Mouse (Mus musculus) forebrain, postnatal 0 days (tissue): ENCODE results near the gene Trim67. TPM values are rescaled to one million over a fixed set of nuclear protein-coding genes. Genes with fewer than 3 reads are reported as not detected.
A peak's percentile ranks its signal among the peaks of the same experiment; 100 is the strongest.

Experiments
- ATAC-seq: fragments of 200-750 bp; cut with Nextera tagmentation; 2 replicates; pipeline ENCODE4 v1.8.0; 2017; ENCODE audit warnings: mild to moderate bottlenecking, moderate library complexity
- DNase-seq: peaks from one replicate; pipeline ENCODE4 v3.0.0-alpha.2; 2015
- H3K27ac ChIP-seq: fragments of 300-500 bp; sonication (generic); 2 replicates; pipeline ENCODE4 v1.5.1; 2014; ENCODE audit warnings: low read depth, mild to moderate bottlenecking, antibody characterized with exemption, low read length, moderate library complexity, mixed read lengths
- H3K27me3 ChIP-seq: fragments of 300-500 bp; sonication (generic); 2 replicates; pipeline ENCODE4 v1.6.1; 2014; ENCODE audit warnings: mild to moderate bottlenecking, low read length, mixed read lengths; ENCODE audit not compliant: insufficient read depth
- H3K36me3 ChIP-seq: fragments of 300-500 bp; sonication (generic); 2 replicates; pipeline ENCODE4 v1.6.1; 2014; ENCODE audit warnings: mild to moderate bottlenecking, moderate library complexity; ENCODE audit not compliant: insufficient read depth
- H3K4me1 ChIP-seq: fragments of 300-500 bp; sonication (generic); 2 replicates; pipeline ENCODE4 v1.6.1; 2014; ENCODE audit warnings: antibody characterized with exemption; ENCODE audit not compliant: insufficient read depth
- H3K4me2 ChIP-seq: fragments of 300-500 bp; sonication (generic); 2 replicates; pipeline ENCODE4 v1.6.1; 2014; ENCODE audit warnings: low read depth, mild to moderate bottlenecking, moderate library complexity
- H3K4me3 ChIP-seq: fragments of 300-500 bp; sonication (generic); 2 replicates; pipeline ENCODE4 v1.5.1; 2014; ENCODE audit warnings: low read depth, low read length, mixed read lengths
- H3K9ac ChIP-seq: fragments of 300-500 bp; sonication (generic); 2 replicates; pipeline ENCODE4 v1.6.1; 2014; ENCODE audit warnings: mild to moderate bottlenecking
- H3K9me3 ChIP-seq: fragments of 300-500 bp; sonication (generic); 2 replicates; pipeline ENCODE4 v1.6.1; 2016; ENCODE audit warnings: low read length
- CTCF ChIP-seq: sonication (generic); IDR thresholded peaks from 2 replicates; pipeline ENCODE4 v1.5.1; 2016; ENCODE audit warnings: antibody characterized with exemption, control low read depth, low read depth
- WGBS: fragments of 180-500 bp; shearing (Covaris S2); extraction: QIAGEN DNeasy Blood & Tissue Kit; methylation state at CpG from one replicate; pipeline ENCODE4 v1.1.7; 2014; 5-methylcytosine and 5-hydroxymethylcytosine counted together
- polyA plus RNA-seq: library from polyadenylated mRNA; unstranded; fragments of >200 nt; fragmentation: Nextera tagmentation; extraction: Ambion mirVana; gene quantifications from 2 replicates; pipeline ENCODE4 v1.2.1, GENCODE M21; 2015
- total RNA-seq: library from RNA; depleted of rRNA; stranded (reverse); fragments of >200 nt; gene quantifications from 2 replicates; pipeline ENCODE4 v1.2.3, GENCODE M21; 2014

Trim67 gene
- total and polyA plus RNA-seq, 2 experiments from 2014 or later, result 25.7 to 68.3 TPM

GRCm38 (mm10) chr8:124819612-124820115, 26.8 kb downstream of the Trim67 start:
- no peak for ATAC-seq
- no peaks in the 10 kb centered on the region for H3K9me3 ChIP-seq

DNA sequence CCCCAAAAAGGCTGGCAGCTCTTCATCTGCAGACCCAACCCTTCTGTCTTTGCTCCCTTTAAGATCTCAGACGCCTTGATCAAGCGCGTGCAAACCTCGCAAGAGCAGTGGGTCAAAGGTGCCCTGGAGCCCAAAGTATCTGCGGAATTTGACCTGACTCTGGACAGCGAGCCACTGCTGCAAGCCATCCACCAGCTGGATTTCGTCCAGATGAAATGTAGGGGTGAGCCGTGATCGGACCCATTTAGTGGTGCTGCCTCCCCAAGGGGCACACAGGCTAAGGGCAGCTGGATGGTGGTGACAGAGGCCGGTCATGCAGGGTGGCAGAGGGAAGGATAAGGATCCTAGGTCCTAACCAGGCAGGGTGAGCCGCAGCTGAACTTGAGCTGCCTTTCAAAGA, 27.2 kb downstream of the Trim67 start:
- no peak for ATAC-seq
- no peak for TF ChIP-seq CTCF
- peaks cover 81% of the 10 kb centered on the region for H3K36me3 ChIP-seq

More at GRCm38 (mm10) chr8:124819612-124820115, 26.8 kb downstream of the Trim67 start:
- H3K9ac ChIP-seq, result no peak overlapping the region
- H3K27me3 ChIP-seq, result no peaks in the 10 kb centered on the region
- no peak for DNase-seq
- WGBS, result 76% methylated on average over 6 of the region's 6 CpGs
- no peaks in the 10 kb centered on the region for H3K4me1 ChIP-seq
- TF ChIP-seq CTCF, result no peak
- H3K36me3 ChIP-seq, result peaks cover 81% of the 10 kb centered on the region
- H3K4me3 ChIP-seq, result no peak overlapping the region
- H3K4me2 ChIP-seq, result no peak overlapping the region
- no peak overlapping the region for H3K27ac ChIP-seq

DNA sequence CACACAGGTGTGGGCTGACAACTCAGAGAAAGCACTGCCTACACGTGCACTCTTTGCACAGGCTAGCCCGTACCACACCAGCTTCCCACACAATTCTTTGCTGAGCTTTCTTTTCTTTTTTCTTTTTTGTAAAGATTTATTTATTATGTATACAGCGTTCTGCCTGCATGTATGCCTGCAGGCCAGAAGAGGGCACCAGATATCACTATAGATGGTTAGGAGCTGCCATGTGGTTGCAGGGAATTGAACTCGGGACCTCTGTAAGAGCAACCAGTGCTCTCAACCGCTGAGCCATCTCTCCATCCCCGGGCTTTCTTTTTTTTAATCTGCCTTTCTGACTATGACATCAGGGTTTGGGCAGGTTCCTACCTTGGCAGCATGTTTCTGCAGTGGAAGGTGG, 30.6 kb downstream of the Trim67 start:
- Histone ChIP-seq H3K4me2 (no peak overlapping the region), H3K9ac (no peak overlapping the region), H3K4me3 (no peak overlapping the region), H3K27ac (no peak overlapping the region), H3K27me3 (no peaks in the 10 kb centered on the region), H3K36me3 (peaks cover 83% of the 10 kb centered on the region), H3K9me3 (no peaks in the 10 kb centered on the region), H3K4me1 (no peaks in the 10 kb centered on the region)
- peak; percentile 48 for TF ChIP-seq CTCF
- peak; percentile 17 for DNase-seq
- 80% methylated on average over 6 of the region's 6 CpGs for WGBS
- no peak for ATAC-seq

More for the DNA sequence above, 27.2 kb downstream of the Trim67 start:
- 81% methylated on average over 11 of the region's 11 CpGs for WGBS
- no peak overlapping the region for H3K27ac ChIP-seq
- H3K4me1 ChIP-seq, result no peaks in the 10 kb centered on the region
- H3K27me3 ChIP-seq, result no peaks in the 10 kb centered on the region
- no peaks in the 10 kb centered on the region for H3K9me3 ChIP-seq
- no peak overlapping the region for H3K4me3 ChIP-seq
- H3K9ac ChIP-seq, result no peak overlapping the region
- no peak for DNase-seq
- no peak overlapping the region for H3K4me2 ChIP-seq

DNA sequence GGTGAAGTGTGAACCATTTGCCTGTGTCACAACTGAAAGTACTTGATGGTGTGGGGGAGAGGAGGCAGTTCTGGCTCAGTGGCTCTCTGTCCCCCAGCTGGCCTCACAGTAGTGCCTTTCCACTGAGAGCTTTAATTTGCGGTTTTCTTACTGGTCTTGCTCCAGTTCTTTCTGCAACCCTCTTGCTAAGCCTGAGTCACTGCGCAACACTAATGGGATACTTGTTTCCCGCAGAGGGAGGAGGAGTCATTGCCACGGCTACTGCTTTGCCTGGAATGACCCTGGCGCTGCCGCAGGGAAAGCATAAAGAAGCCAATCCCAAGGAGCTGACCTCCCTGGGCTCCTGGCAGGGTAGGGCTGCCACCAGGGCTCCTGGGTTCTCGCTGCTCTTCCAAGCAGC, 33.8 kb downstream of the Trim67 start:
- no peak overlapping the region for H3K27ac ChIP-seq
- H3K36me3 ChIP-seq, result peaks cover 85% of the 10 kb centered on the region
- no peaks in the 10 kb centered on the region for H3K4me1 ChIP-seq
- WGBS, result 37% methylated on average over 7 of the region's 7 CpGs
- no peak overlapping the region for H3K9ac ChIP-seq
- no peak for DNase-seq
- no peak overlapping the region for H3K4me2 ChIP-seq
- no peak overlapping the region for H3K4me3 ChIP-seq
- H3K9me3 ChIP-seq, result no peaks in the 10 kb centered on the region
- no peak for ATAC-seq
- TF ChIP-seq CTCF, result no peak
- no peaks in the 10 kb centered on the region for H3K27me3 ChIP-seq

DNA sequence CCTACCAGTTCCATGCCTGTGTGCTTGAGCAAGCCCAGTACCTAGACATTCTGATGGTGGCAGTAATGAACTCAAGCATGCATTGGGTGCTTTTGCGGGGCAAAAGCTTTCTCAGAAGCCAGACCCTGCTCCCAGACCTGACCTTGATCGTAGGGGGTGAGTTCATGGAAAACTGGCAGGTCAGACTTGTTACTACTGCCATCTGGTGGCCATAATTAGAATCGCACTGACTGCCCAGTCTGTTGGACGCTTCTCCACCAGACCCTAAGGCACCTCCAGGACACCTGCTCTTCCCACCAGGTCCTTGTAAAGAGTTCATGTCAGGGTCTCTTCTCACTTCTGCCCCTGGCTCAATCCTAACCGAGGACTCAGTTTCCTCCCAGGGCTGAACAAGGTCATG, 34.5 kb downstream of the Trim67 start:
- H3K4me2 ChIP-seq, result no peak overlapping the region
- no peak for ATAC-seq
- 4% methylated on average over 5 of the region's 5 CpGs for WGBS
- no peaks in the 10 kb centered on the region for H3K4me1 ChIP-seq
- no peak overlapping the region for H3K27ac ChIP-seq
- no peak overlapping the region for H3K4me3 ChIP-seq
- peak; percentile 60 for DNase-seq
- H3K9me3 ChIP-seq, result no peaks in the 10 kb centered on the region
- TF ChIP-seq CTCF, result peak; percentile 81
- H3K27me3 ChIP-seq, result no peaks in the 10 kb centered on the region
- H3K36me3 ChIP-seq, result peaks cover 85% of the 10 kb centered on the region
- H3K9ac ChIP-seq, result no peak overlapping the region

- H3K9me3 ChIP-seq, result no peaks in the 10 kb centered on the region
- no peak for TF ChIP-seq CTCF
- no peak overlapping the region for H3K27ac ChIP-seq
- H3K4me1 ChIP-seq, result no peaks in the 10 kb centered on the region
- H3K4me3 ChIP-seq, result no peak overlapping the region
- 73% methylated on average over 24 of the region's 24 CpGs for WGBS
- H3K27me3 ChIP-seq, result no peaks in the 10 kb centered on the region
- H3K4me2 ChIP-seq, result no peak overlapping the region
- no peak overlapping the region for H3K9ac ChIP-seq
- ATAC-seq, result peak; percentile 24
- peaks cover 72% of the 10 kb centered on the region for H3K36me3 ChIP-seq
- no peak for DNase-seq
These were observed 35.8 kb downstream of the Trim67 start for GRCm38 (mm10) chr8:124828561-124829240.

- H3K9ac ChIP-seq, result no peak overlapping the region
- no peaks in the 10 kb centered on the region for H3K27me3 ChIP-seq
- no peak overlapping the region for H3K27ac ChIP-seq
- DNase-seq (no peak), ATAC-seq (no peak)
- no peaks in the 10 kb centered on the region for H3K9me3 ChIP-seq
- no peak overlapping the region for H3K4me2 ChIP-seq
- no peaks in the 10 kb centered on the region for H3K4me1 ChIP-seq
- no peak overlapping the region for H3K4me3 ChIP-seq
- WGBS, result 86% methylated on average over 13 of the region's 13 CpGs
- TF ChIP-seq CTCF, result no peak
- H3K36me3 ChIP-seq, result peaks cover 61% of the 10 kb centered on the region
These were observed 37.2 kb downstream of the Trim67 start for GRCm38 (mm10) chr8:124830050-124830449.
